Mouse (Mus musculus) liver, embryonic 16.5 days (tissue): ENCODE results near the gene Tgfbr3. TPM values are rescaled to one million over a fixed set of nuclear protein-coding genes. Genes with fewer than 3 reads are reported as not detected.

Source experiments
- ATAC-seq: fragments of 200-750 bp; cut with Nextera tagmentation; 2 replicates; pipeline ENCODE4 v1.8.0; 2017; ENCODE audit warnings: low read depth, mild to moderate bottlenecking, moderate number of reproducible peaks, moderate library complexity
- H3K27ac ChIP-seq: fragments of 300-500 bp; sonication (generic); 2 replicates; pipeline ENCODE4 v1.5.1; 2014; ENCODE audit warnings: mild to moderate bottlenecking, low read length
- H3K27me3 ChIP-seq: fragments of 300-500 bp; sonication (generic); 2 replicates; pipeline ENCODE4 v1.6.1; 2014; ENCODE audit warnings: low read depth, low read length, mixed read lengths; ENCODE audit not compliant: control insufficient read depth, insufficient read depth
- H3K36me3 ChIP-seq: fragments of 300-500 bp; sonication (generic); 2 replicates; pipeline ENCODE4 v1.6.1; 2014; ENCODE audit warnings: mild to moderate bottlenecking; ENCODE audit not compliant: control insufficient read depth, insufficient read depth
- H3K4me1 ChIP-seq: fragments of 300-500 bp; sonication (generic); 2 replicates; pipeline ENCODE4 v1.6.1; 2014; ENCODE audit warnings: low read depth, low read length, mixed read lengths; ENCODE audit not compliant: control insufficient read depth
- H3K4me2 ChIP-seq: fragments of 300-500 bp; sonication (generic); 2 replicates; pipeline ENCODE4 v1.6.1; 2014; ENCODE audit warnings: low read depth, low read length, mixed read lengths
- H3K4me3 ChIP-seq: fragments of 300-500 bp; sonication (generic); 2 replicates; pipeline ENCODE4 v1.5.1; 2014; ENCODE audit warnings: low read depth, mild to moderate bottlenecking, low read length
- H3K9ac ChIP-seq: fragments of 300-500 bp; sonication (generic); 2 replicates; pipeline ENCODE4 v1.6.1; 2014; ENCODE audit warnings: low read depth, low read length
- H3K9me3 ChIP-seq: fragments of 300-500 bp; sonication (generic); replicated peaks from 2 replicates; pipeline ENCODE4 v1.6.1; 2016; ENCODE audit warnings: low read length; ENCODE audit not compliant: control insufficient read depth
- whole genome bisulfite sequencing: fragments of 180-500 bp; shearing (Covaris S2); extraction: QIAGEN DNeasy Blood & Tissue Kit; methylation state at CpG from one replicate; pipeline ENCODE4 v1.1.7; 2014; ENCODE audit not compliant: insufficient replicate concordance; 5-methylcytosine and 5-hydroxymethylcytosine counted together
- polyA plus RNA-seq: library from polyadenylated mRNA; unstranded; fragments of >200 nt; fragmentation: Nextera tagmentation; extraction: Ambion mirVana; gene quantifications from 2 replicates; pipeline ENCODE4 v1.2.1, GENCODE M21; 2015

Gene Tgfbr3
- polyA plus RNA-seq, 1 experiment from 2014 or later: 6.8 TPM

GRCm38 (mm10) chr5:107195751-107196395 is 93.6 kb downstream of the Tgfbr3 start:
- no peak overlapping the region for H3K9ac ChIP-seq
- no peak overlapping the region for H3K27ac ChIP-seq
- no peak overlapping the region for H3K4me3 ChIP-seq
- ATAC-seq: no peak
- 45% methylated on average over 12 of the region's 12 CpGs for WGBS
- H3K9me3 ChIP-seq: no peaks in the 10 kb centered on the region
- no peaks in the 10 kb centered on the region for H3K36me3 ChIP-seq
- no peaks in the 10 kb centered on the region for H3K27me3 ChIP-seq
- peaks cover 13% of the 10 kb centered on the region for H3K4me1 ChIP-seq
- no peak overlapping the region for H3K4me2 ChIP-seq

GRCm38 (mm10) chr5:107193160-107193559 is 96.3 kb downstream of the Tgfbr3 start:
- no peaks in the 10 kb centered on the region for H3K36me3 ChIP-seq
- no peaks in the 10 kb centered on the region for H3K27me3 ChIP-seq
- no peak overlapping the region for H3K4me2 ChIP-seq
- H3K27ac ChIP-seq: 0 out of 2 replicates have a peak overlapping the region, but pooled peaks have one; percentile 43
- ATAC-seq: peak; percentile 83
- H3K4me1 ChIP-seq: peaks cover 11% of the 10 kb centered on the region
- H3K9me3 ChIP-seq: no peaks in the 10 kb centered on the region
- no peak overlapping the region for H3K9ac ChIP-seq
- no peak overlapping the region for H3K4me3 ChIP-seq
- WGBS: 17% methylated on average over 9 of the region's 9 CpGs

DNA sequence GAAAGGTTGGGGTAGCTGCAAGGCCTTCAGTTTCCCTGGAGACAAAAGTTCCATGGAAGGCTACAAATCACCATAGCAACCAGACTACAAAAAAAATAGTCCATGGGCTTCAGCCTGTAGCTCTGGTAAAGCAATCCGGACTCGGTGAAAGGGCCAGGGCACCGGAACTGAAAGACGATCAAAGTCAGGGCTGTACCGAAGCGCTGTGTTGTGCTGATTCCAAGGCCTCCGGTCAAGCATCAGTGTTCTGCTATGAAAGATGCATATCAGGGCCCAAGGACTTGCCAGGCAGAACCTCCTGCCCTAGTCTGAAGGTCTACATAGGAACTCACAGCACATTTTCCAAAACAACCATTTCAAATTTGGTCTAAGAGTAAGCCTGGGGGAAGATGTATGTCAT is 97.1 kb downstream of the Tgfbr3 start:
- ATAC-seq: no peak
- no peak overlapping the region for H3K9ac ChIP-seq
- H3K4me3 ChIP-seq: no peak overlapping the region
- no peaks in the 10 kb centered on the region for H3K36me3 ChIP-seq
- no peak overlapping the region for H3K4me2 ChIP-seq
- peaks cover 11% of the 10 kb centered on the region for H3K4me1 ChIP-seq
- no peak overlapping the region for H3K27ac ChIP-seq
- WGBS: 93% methylated on average over 7 of the region's 7 CpGs
- H3K9me3 ChIP-seq: no peaks in the 10 kb centered on the region
- no peaks in the 10 kb centered on the region for H3K27me3 ChIP-seq

- no peaks in the 10 kb centered on the region for H3K36me3 ChIP-seq
- H3K27ac ChIP-seq: no peak overlapping the region
- WGBS: 76% methylated on average over 10 of the region's 10 CpGs
- H3K4me3 ChIP-seq: no peak overlapping the region
- H3K27me3 ChIP-seq: no peaks in the 10 kb centered on the region
- ATAC-seq: 0 out of 2 replicates have a peak, but pooled peaks have one; percentile 2
- H3K9me3 ChIP-seq: no peaks in the 10 kb centered on the region
- H3K9ac ChIP-seq: no peak overlapping the region
- H3K4me2 ChIP-seq: no peak overlapping the region
- H3K4me1 ChIP-seq: peaks cover 7% of the 10 kb centered on the region
Measured at GRCm38 (mm10) chr5:107188551-107188950, 100.9 kb downstream of the Tgfbr3 start.

DNA sequence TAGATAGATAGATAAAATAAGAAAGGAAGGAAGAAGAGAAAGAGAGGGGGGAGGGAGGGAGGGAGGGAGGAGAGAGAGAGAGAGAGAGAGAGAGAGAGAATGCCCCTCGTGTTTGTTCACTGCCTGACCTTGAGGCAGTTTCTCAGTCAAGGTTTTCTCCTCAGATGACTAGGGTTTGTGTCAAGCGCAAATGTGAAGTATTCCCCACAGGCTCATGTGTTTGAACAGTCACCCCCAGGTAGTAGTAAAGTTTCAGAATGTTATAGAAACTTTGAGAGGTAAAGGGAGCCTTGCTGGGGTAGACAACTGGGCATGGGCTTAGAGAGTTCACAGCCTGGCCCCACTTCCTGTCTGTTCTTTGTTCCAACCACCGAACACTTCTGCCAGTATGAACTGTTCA is 103.2 kb downstream of the Tgfbr3 start:
- no peaks in the 10 kb centered on the region for H3K36me3 ChIP-seq
- H3K27me3 ChIP-seq: no peaks in the 10 kb centered on the region
- no peak overlapping the region for H3K27ac ChIP-seq
- peaks cover 8% of the 10 kb centered on the region for H3K4me1 ChIP-seq
- WGBS: 59% methylated on average over 3 of the region's 3 CpGs
- no peak overlapping the region for H3K9ac ChIP-seq
- no peaks in the 10 kb centered on the region for H3K9me3 ChIP-seq
- H3K4me3 ChIP-seq: no peak overlapping the region
- H3K4me2 ChIP-seq: no peak overlapping the region
- ATAC-seq: no peak

GRCm38 (mm10) chr5:107184158-107184883 is 105.1 kb downstream of the Tgfbr3 start:
- no peaks in the 10 kb centered on the region for H3K27me3 ChIP-seq
- ATAC-seq: peak; percentile 51; the same call in 1 of the 2 replicates
- no peaks in the 10 kb centered on the region for H3K36me3 ChIP-seq
- peaks cover 9% of the 10 kb centered on the region for H3K4me1 ChIP-seq
- 73% methylated on average over 8 of the region's 8 CpGs for WGBS
- H3K9ac ChIP-seq: no peak overlapping the region
- no peak overlapping the region for H3K4me3 ChIP-seq
- no peaks in the 10 kb centered on the region for H3K9me3 ChIP-seq
- H3K27ac ChIP-seq: no peak overlapping the region
- no peak overlapping the region for H3K4me2 ChIP-seq

- ATAC-seq: no peak
Measured at GRCm38 (mm10) chr5:107183537-107183936, 105.9 kb downstream of the Tgfbr3 start.

DNA sequence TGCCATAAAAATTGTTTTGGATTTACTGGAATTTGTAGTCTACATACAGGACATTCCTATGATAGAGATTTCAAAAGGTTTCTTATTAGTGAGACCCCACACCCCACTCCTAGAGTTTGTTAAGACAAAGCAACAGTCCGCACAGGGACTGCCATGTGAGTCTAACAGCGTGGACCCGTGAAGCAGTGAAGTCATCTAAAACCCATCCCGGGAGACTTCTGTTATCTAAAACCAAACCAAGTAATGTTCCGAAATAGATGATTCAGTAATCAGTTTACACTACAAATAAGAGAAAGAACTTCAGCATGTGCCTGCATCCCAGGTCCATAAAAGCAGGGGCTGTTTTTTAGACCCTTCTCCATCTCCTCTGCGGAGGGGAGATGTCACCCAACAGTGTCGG is 106.7 kb downstream of the Tgfbr3 start:
- peaks cover 11% of the 10 kb centered on the region for H3K4me1 ChIP-seq
- H3K4me3 ChIP-seq: no peak overlapping the region
- WGBS: 82% methylated on average over 7 of the region's 7 CpGs
- H3K9ac ChIP-seq: no peak overlapping the region
- no peaks in the 10 kb centered on the region for H3K27me3 ChIP-seq
- H3K27ac ChIP-seq: no peak overlapping the region
- no peaks in the 10 kb centered on the region for H3K9me3 ChIP-seq
- H3K36me3 ChIP-seq: no peaks in the 10 kb centered on the region
- no peak overlapping the region for H3K4me2 ChIP-seq
- ATAC-seq: no peak

More at GRCm38 (mm10) chr5:107183537-107183936, 105.9 kb downstream of the Tgfbr3 start:
- Histone ChIP-seq H3K9me3 (no peaks in the 10 kb centered on the region), H3K27me3 (no peaks in the 10 kb centered on the region), H3K27ac (no peak overlapping the region), H3K4me2 (no peak overlapping the region), H3K4me3 (no peak overlapping the region), H3K36me3 (no peaks in the 10 kb centered on the region), H3K4me1 (peaks cover 9% of the 10 kb centered on the region), H3K9ac (no peak overlapping the region)
- 67% methylated on average over 6 of the region's 6 CpGs for WGBS

GRCm38 (mm10) chr5:107181820-107182219 is 107.6 kb downstream of the Tgfbr3 start:
- H3K9me3 ChIP-seq: no peaks in the 10 kb centered on the region
- H3K27ac ChIP-seq: no peak overlapping the region
- H3K4me1 ChIP-seq: peaks cover 13% of the 10 kb centered on the region
- H3K27me3 ChIP-seq: no peaks in the 10 kb centered on the region
- H3K9ac ChIP-seq: no peak overlapping the region
- 44% methylated on average over 4 of the region's 4 CpGs for WGBS
- peak; percentile 82 for ATAC-seq
- no peak overlapping the region for H3K4me3 ChIP-seq
- no peak overlapping the region for H3K4me2 ChIP-seq
- no peaks in the 10 kb centered on the region for H3K36me3 ChIP-seq
